Mouse (Mus musculus): ENCODE results near the gene Pigq. TPM values are rescaled to one million over a fixed set of nuclear protein-coding genes. Genes with fewer than 3 reads are reported as not detected.

Pigq gene
- polyA plus RNA-seq (2015; fragmentation: Nextera tagmentation; extraction: Ambion mirVana): 62.0 and 64.2 TPM in 2 replicates

DNA sequence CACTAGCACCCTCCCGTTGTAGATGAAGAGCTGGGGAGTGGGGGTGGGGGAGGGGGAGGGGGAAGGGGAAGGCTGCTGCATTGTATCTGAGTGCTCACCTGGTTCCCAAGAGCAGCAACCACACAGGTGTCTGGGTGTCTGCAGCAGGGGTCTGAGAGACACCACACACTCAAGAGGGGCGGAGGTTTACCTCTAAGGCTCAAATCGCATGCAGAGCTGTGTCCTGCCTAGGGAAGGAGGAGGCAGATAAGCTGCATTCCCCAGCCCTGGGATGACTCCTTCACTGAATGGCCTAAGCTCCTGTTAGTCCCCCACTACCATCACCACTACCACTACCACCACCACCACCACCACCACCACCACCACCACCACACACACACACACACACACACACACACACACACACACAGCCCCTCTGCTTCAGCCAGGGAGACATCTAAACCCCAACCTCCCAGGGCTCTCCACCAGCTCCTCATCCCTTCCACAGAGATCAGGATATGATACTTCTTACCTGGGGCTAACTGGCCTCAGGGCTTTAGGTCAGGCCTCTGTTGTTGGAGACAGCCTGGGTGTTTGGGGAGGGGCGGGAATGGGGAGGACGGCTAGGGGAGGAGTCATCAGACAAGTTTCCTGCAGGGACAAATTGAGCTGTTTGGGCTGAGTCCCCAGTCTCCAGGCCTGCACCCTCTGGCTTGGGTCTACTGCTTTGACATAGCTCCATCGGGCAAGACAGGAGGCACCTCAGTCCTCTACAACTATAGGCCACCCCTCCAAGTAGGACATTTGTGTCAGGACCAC, at the start of gene Pigq, which contains the start of gene Nhlrc4:
Gene Pigq (minus strand): TSS at position 571 of the 798 bp plus-strand sequence.
Gene Nhlrc4 (minus strand): TSS at position 596 of the 798 bp plus-strand sequence.
- no peak for ATAC-seq (ENCODE audit: low read depth)
- Histone ChIP-seq H3K4me2 (ENCODE audit: low read depth, low read length) (no peak within 1 kb of the TSS), H3K4me3 (ENCODE audit: low read length) (no peak within 1 kb of the TSS), H3K36me3 (ENCODE audit: control insufficient read depth, insufficient read depth, low read length) (no peaks in the 10 kb centered on the region), H3K27me3 (ENCODE audit: control insufficient read depth, insufficient read depth, low read depth, low read length) (no peaks in the 10 kb centered on the region; the same call in 1 of the 2 replicates), H3K4me1 (replicated peaks; ENCODE audit: control insufficient read depth, insufficient read depth, low read length) (peaks cover 8% of the 10 kb centered on the region), H3K27ac (ENCODE audit: low read length) (no peak within 1 kb of the TSS), H3K9me3 (ENCODE audit: control insufficient read depth, low read length) (no peaks in the 10 kb centered on the region), H3K9ac (ENCODE audit: low read length) (no peak within 1 kb of the TSS)
- WGBS: 49% methylated on average over 6 of the region's 6 CpGs

- Histone ChIP-seq H3K9me3 (ENCODE audit: control insufficient read depth, low read length) (no peaks in the 10 kb centered on the region), H3K27ac (ENCODE audit: low read length) (no peak overlapping the region), H3K4me2 (ENCODE audit: low read depth, low read length) (no peak overlapping the region), H3K4me1 (replicated peaks; ENCODE audit: control insufficient read depth, insufficient read depth, low read length) (no peaks in the 10 kb centered on the region), H3K36me3 (ENCODE audit: control insufficient read depth, insufficient read depth, low read length) (peaks cover 16% of the 10 kb centered on the region), H3K4me3 (ENCODE audit: low read length) (no peak overlapping the region), H3K9ac (ENCODE audit: low read length) (no peak overlapping the region), H3K27me3 (ENCODE audit: control insufficient read depth, insufficient read depth, low read depth, low read length) (no peaks in the 10 kb centered on the region)
- 83% methylated on average over 3 of the region's 3 CpGs for WGBS
- ATAC-seq (ENCODE audit: low read depth): no peak
These were observed 48.8 kb upstream of the Pigq start for GRCm38 (mm10) chr17:25993489-25993888.

- peaks cover 16% of the 10 kb centered on the region for H3K36me3 ChIP-seq (ENCODE audit: control insufficient read depth, insufficient read depth, low read length)
- 95% methylated on average over 4 of the region's 4 CpGs for WGBS
These were observed 47.5 kb upstream of the Pigq start for GRCm38 (mm10) chr17:25992274-25992673.

DNA sequence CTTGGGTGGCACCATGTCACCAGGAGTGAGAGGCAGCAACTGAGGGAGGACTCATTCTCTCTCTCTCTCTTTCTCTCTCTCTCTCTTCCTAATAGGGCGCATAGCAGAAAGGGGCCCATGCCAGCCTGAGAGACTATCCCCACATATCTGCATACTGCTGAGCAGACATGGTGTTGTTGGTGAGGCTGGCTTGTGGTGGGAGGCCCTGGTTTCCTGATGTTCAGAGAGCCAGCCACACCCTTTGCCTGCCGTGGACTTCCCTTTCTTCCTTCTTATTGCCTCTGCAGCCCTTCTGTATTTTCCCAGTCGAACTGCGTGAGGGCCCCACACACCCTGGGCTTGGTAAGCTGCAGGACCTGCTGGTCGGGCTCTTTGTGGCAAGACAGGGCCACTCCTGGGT, 45.6 kb upstream of the Pigq start:
- ATAC-seq (ENCODE audit: low read depth): no peak
- no peak overlapping the region for H3K9ac ChIP-seq (ENCODE audit: low read length)
- no peak overlapping the region for H3K4me2 ChIP-seq (ENCODE audit: low read depth, low read length)
- no peaks in the 10 kb centered on the region for H3K9me3 ChIP-seq (ENCODE audit: control insufficient read depth, low read length)
- WGBS: 90% methylated on average over 5 of the region's 5 CpGs
- H3K27me3 ChIP-seq (ENCODE audit: control insufficient read depth, insufficient read depth, low read depth, low read length): no peaks in the 10 kb centered on the region
- H3K27ac ChIP-seq (ENCODE audit: low read length): no peak overlapping the region
- H3K4me1 ChIP-seq (replicated peaks; ENCODE audit: control insufficient read depth, insufficient read depth, low read length): peaks cover 6% of the 10 kb centered on the region
- no peak overlapping the region for H3K4me3 ChIP-seq (ENCODE audit: low read length)
- H3K36me3 ChIP-seq (ENCODE audit: control insufficient read depth, insufficient read depth, low read length): peaks cover 16% of the 10 kb centered on the region

More at GRCm38 (mm10) chr17:25992274-25992673, 47.5 kb upstream of the Pigq start:
- Histone ChIP-seq H3K4me1 (replicated peaks; ENCODE audit: control insufficient read depth, insufficient read depth, low read length) (no peaks in the 10 kb centered on the region), H3K4me2 (ENCODE audit: low read depth, low read length) (no peak overlapping the region), H3K27ac (ENCODE audit: low read length) (no peak overlapping the region), H3K4me3 (ENCODE audit: low read length) (no peak overlapping the region), H3K9ac (ENCODE audit: low read length) (no peak overlapping the region), H3K27me3 (ENCODE audit: control insufficient read depth, insufficient read depth, low read depth, low read length) (no peaks in the 10 kb centered on the region), H3K9me3 (ENCODE audit: control insufficient read depth, low read length) (no peaks in the 10 kb centered on the region)
- no peak for ATAC-seq (ENCODE audit: low read depth)

GRCm38 (mm10) chr17:25985306-25986294, 40.9 kb upstream of the Pigq start, which contains the start of gene Capn15:
Capn15 (minus strand) TSS chr17:25985796.
- H3K4me2 ChIP-seq (ENCODE audit: low read depth, low read length): peak within 1 kb of the TSS; percentile 83
- WGBS: under 1% methylated on average over 91 of the region's 91 CpGs

DNA sequence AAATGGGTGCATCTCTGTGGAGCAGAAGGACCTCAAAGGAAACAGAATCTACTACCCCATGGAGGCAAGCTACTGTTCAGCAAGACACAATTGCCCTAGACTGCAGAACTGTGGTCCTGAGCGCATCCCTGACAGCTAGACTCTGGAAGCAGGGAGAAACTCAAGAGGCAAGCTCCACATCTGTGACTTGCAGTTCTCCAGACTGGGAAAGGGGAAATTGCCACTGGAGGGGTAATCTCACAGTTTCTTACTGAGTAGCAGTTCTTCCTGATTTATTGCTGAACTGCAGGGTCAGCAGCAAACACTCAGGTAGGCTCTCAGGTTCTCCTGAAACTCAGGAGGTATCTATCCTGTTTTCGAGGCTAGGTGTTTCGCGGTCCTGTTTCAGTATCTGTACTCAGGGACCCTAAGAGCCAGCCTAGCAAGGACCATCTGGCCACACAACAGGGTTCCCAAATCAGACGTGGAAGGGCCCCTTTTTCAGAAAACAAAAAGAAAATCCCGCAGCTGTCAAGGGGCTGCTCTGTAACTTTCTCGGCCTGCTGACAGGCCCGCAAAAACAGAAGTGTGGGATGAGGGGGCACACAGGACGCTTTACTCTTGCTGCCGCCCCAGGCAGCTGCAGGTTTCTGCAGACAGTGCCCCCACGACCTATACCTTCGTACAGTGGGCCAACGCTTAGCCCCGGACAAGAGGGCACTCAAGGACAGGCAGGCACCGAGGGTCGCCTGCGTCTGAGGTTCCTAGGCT, 40.0 kb upstream of the Pigq start:
- H3K4me3 ChIP-seq (ENCODE audit: low read length): peak overlapping the region; percentile 87
- H3K9me3 ChIP-seq (ENCODE audit: control insufficient read depth, low read length): no peaks in the 10 kb centered on the region
- WGBS: 9% methylated on average over 17 of the region's 17 CpGs
- peak overlapping the region; percentile 83 for H3K4me2 ChIP-seq (ENCODE audit: low read depth, low read length)
- no peaks in the 10 kb centered on the region for H3K36me3 ChIP-seq (ENCODE audit: control insufficient read depth, insufficient read depth, low read length)
- peaks cover 26% of the 10 kb centered on the region for H3K4me1 ChIP-seq (replicated peaks; ENCODE audit: control insufficient read depth, insufficient read depth, low read length)
- peak overlapping the region; percentile 91 for H3K9ac ChIP-seq (ENCODE audit: low read length)
- no peaks in the 10 kb centered on the region for H3K27me3 ChIP-seq (ENCODE audit: control insufficient read depth, insufficient read depth, low read depth, low read length)
- peak overlapping the region; percentile 82 for H3K27ac ChIP-seq (ENCODE audit: low read length)
- ATAC-seq (ENCODE audit: low read depth): no peak

More at GRCm38 (mm10) chr17:25985306-25986294, 40.9 kb upstream of the Pigq start, which contains the start of gene Capn15:
- Histone ChIP-seq H3K27ac (ENCODE audit: low read length) (peak within 1 kb of the TSS; percentile 82), H3K9ac (ENCODE audit: low read length) (peak within 1 kb of the TSS; percentile 91), H3K4me1 (replicated peaks; ENCODE audit: control insufficient read depth, insufficient read depth, low read length) (peaks cover 21% of the 10 kb centered on the region), H3K4me3 (ENCODE audit: low read length) (peak within 1 kb of the TSS; percentile 87), H3K27me3 (ENCODE audit: control insufficient read depth, insufficient read depth, low read depth, low read length) (no peaks in the 10 kb centered on the region), H3K36me3 (ENCODE audit: control insufficient read depth, insufficient read depth, low read length) (no peaks in the 10 kb centered on the region; the same call in 1 of the 2 replicates), H3K9me3 (ENCODE audit: control insufficient read depth, low read length) (no peaks in the 10 kb centered on the region)
- peak; percentile 100 for ATAC-seq (ENCODE audit: low read depth)

GRCm38 (mm10) chr17:25984066-25984465, 39.3 kb upstream of the Pigq start:
- H3K27ac ChIP-seq (ENCODE audit: low read length): no peak overlapping the region
- no peaks in the 10 kb centered on the region for H3K9me3 ChIP-seq (ENCODE audit: control insufficient read depth, low read length)
- H3K36me3 ChIP-seq (ENCODE audit: control insufficient read depth, insufficient read depth, low read length): no peaks in the 10 kb centered on the region
- no peak overlapping the region for H3K9ac ChIP-seq (ENCODE audit: low read length)
- no peak for ATAC-seq (ENCODE audit: low read depth)
- no peaks in the 10 kb centered on the region for H3K27me3 ChIP-seq (ENCODE audit: control insufficient read depth, insufficient read depth, low read depth, low read length)
- H3K4me3 ChIP-seq (ENCODE audit: low read length): peak overlapping the region; percentile 87; the same call in 1 of the 2 replicates
- peaks cover 26% of the 10 kb centered on the region for H3K4me1 ChIP-seq (replicated peaks; ENCODE audit: control insufficient read depth, insufficient read depth, low read length)
- peak overlapping the region; percentile 83 for H3K4me2 ChIP-seq (ENCODE audit: low read depth, low read length)
- WGBS: 94% methylated on average over 1 of the region's 1 CpGs

GRCm38 (mm10) chr17:25982913-25983312, 38.2 kb upstream of the Pigq start:
- H3K27ac ChIP-seq (ENCODE audit: low read length): no peak overlapping the region
- no peaks in the 10 kb centered on the region for H3K9me3 ChIP-seq (ENCODE audit: control insufficient read depth, low read length)
- no peak for ATAC-seq (ENCODE audit: low read depth)
- peaks cover 26% of the 10 kb centered on the region for H3K4me1 ChIP-seq (replicated peaks; ENCODE audit: control insufficient read depth, insufficient read depth, low read length)
- H3K9ac ChIP-seq (ENCODE audit: low read length): no peak overlapping the region
- 0 out of 2 replicates have a peak, but pooled peaks cover under 1% of the 10 kb centered on the region for H3K36me3 ChIP-seq (ENCODE audit: control insufficient read depth, insufficient read depth, low read length)
- 86% methylated on average over 3 of the region's 3 CpGs for WGBS
- no peak overlapping the region for H3K4me3 ChIP-seq (ENCODE audit: low read length)
- no peaks in the 10 kb centered on the region for H3K27me3 ChIP-seq (ENCODE audit: control insufficient read depth, insufficient read depth, low read depth, low read length)
- no peak overlapping the region for H3K4me2 ChIP-seq (ENCODE audit: low read depth, low read length)

All from lung, embryonic 16.5 days (tissue).